In the genomic region with DNA sequence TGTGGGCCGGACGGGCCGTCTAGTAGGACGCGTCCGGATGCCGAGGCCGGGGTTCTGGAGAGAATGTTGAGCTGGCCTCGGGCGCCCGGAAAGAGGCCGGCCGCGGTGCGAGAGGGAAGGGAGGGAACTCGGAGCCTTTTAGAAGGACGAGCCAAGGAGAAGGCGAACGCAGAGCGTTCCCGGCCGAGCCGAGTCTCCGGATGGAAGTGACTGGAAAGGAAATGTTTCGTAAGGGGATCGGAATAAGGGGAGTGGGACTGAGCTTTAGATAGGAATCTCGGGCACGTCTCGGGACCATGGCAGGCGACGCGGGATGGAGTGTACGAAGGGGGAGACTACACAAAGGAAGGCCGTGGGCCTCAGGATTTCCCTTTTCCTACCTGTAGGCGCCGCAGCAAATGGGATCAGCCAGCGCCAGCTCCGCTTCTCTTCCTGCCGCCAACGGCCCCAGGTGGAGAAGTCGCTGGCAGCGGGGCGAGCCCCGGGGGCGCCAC, we compare ENCODE assay signal across 8 mouse cellular contexts. TPM values are rescaled to one million over a fixed set of nuclear protein-coding genes. Genes with fewer than 3 reads are reported as not detected.
DNase-seq lines count a peak whose midpoint lies in the region; ATAC-seq and TF ChIP-seq lines count a peak whose summit lies in the region.

No protein-coding gene starts in this region.

- H3K27ac ChIP-seq in gastrocnemius, adult 2 months: peak overlapping the region; percentile 94
- H3K27ac ChIP-seq in stomach, embryonic 16.5 days (ENCODE audit: low read length): peak overlapping the region; percentile 99

- H3K4me3 ChIP-seq in gastrocnemius, adult 2 months: peak overlapping the region; percentile 100
- peak overlapping the region; percentile 97 for H3K4me3 ChIP-seq in E14TG2a.4 (replicated peaks; ENCODE audit: low read length)
- peak overlapping the region; percentile 98 for H3K4me3 ChIP-seq in megakaryocyte, embryonic 14.5 days (replicated peaks)
- H3K4me3 ChIP-seq in stomach, embryonic 16.5 days (replicated peaks; ENCODE audit: low read length): peak overlapping the region; percentile 100

- H3K27me3 ChIP-seq in E14TG2a.4 (ENCODE audit: insufficient read depth, low read length): no peaks in the 10 kb centered on the region
- no peaks in the 10 kb centered on the region for H3K27me3 ChIP-seq in megakaryocyte, embryonic 14.5 days (replicated peaks)
- no peaks in the 10 kb centered on the region for H3K27me3 ChIP-seq in stomach, embryonic 16.5 days (ENCODE audit: control insufficient read depth, insufficient read depth, low read length)

- peak; percentile 63 for ATAC-seq in stomach, embryonic 16.5 days (ENCODE audit: insufficient read depth, low FRiP score)

- DNase-seq in gastrocnemius, adult 2 months: peak; percentile 53
- no peak for DNase-seq in gastrocnemius, postnatal 25 days
- DNase-seq in cerebellum, adult 8-10 months: peak; percentile 38
- DNase-seq in frontal cortex, postnatal 10 days (ENCODE audit: low spot score in 2 of 2): peak; percentile 25 to 47
- peak; percentile 68 to 81 for DNase-seq in kidney, postnatal 4 days

- H3K9ac ChIP-seq in stomach, embryonic 16.5 days (ENCODE audit: low read length): peak overlapping the region; percentile 99

- H3K36me3 ChIP-seq in E14TG2a.4 (ENCODE audit: insufficient read depth, low read length): peaks cover 46% of the 10 kb centered on the region
- peaks cover 40% of the 10 kb centered on the region for H3K36me3 ChIP-seq in megakaryocyte, embryonic 14.5 days (replicated peaks; ENCODE audit: low read length)
- peaks cover 9% of the 10 kb centered on the region; the same call in 1 of the 2 replicates for H3K36me3 ChIP-seq in stomach, embryonic 16.5 days (ENCODE audit: control insufficient read depth, insufficient read depth, low read length)

- intact Hi-C loops in gastrocnemius, adult 2 months (cut with DNase I): no loop called here

- H3K4me2 ChIP-seq in stomach, embryonic 16.5 days (ENCODE audit: low read depth, low read length): peak overlapping the region; percentile 80

- no peaks in the 10 kb centered on the region for H3K9me3 ChIP-seq in E14TG2a.4 (ENCODE audit: low read length)
- no peaks in the 10 kb centered on the region for H3K9me3 ChIP-seq in megakaryocyte, embryonic 14.5 days
- H3K9me3 ChIP-seq in stomach, embryonic 16.5 days (replicated peaks; ENCODE audit: control insufficient read depth, low read length): no peaks in the 10 kb centered on the region

- TF ChIP-seq CTCF in gastrocnemius, adult 2 months (IDR thresholded peaks at IDR 0.05): 0 out of 2 replicates have a peak, but pooled peaks have one; percentile 27
- TF ChIP-seq CTCF in E14TG2a.4 (conservative IDR thresholded peaks at IDR 0.05; ENCODE audit: low read length): no peak

- peaks cover 41% of the 10 kb centered on the region for H3K4me1 ChIP-seq in E14TG2a.4 (replicated peaks; ENCODE audit: low read depth, low read length)
- H3K4me1 ChIP-seq in megakaryocyte, embryonic 14.5 days: peaks cover 30% of the 10 kb centered on the region
- H3K4me1 ChIP-seq in stomach, embryonic 16.5 days (ENCODE audit: control insufficient read depth, insufficient read depth, low read length): peaks cover 19% of the 10 kb centered on the region

- WGBS in stomach, embryonic 16.5 days: under 1% methylated on average over 45 of the region's 45 CpGs

RNA-seq across cellular contexts. Expression of a gene that starts 0.4 kb away (rescaled TPM):
- 10 to 100 TPM; 24.0 TPM for total RNA-seq in gastrocnemius, adult 2 months (2021)
- 10 to 100 TPM; 22.6 to 23.0 TPM for total RNA-seq in gastrocnemius, postnatal 25 days (2021)
- 5.5 and 6.0 TPM in 2 replicates for polyA plus RNA-seq in megakaryocyte, embryonic 14.5 days (2012; ENCODE audit: insufficient read depth, low replicate concordance)
- polyA plus RNA-seq in stomach, embryonic 16.5 days (2015; fragmentation: Nextera tagmentation; extraction: Ambion mirVana): 71.4 and 72.3 TPM in 2 replicates

RNA-seq across cellular contexts. Expression of a gene that starts 30.6 kb away (rescaled TPM):
- 10 to 100 TPM; 20.8 to 20.9 TPM for total RNA-seq in gastrocnemius, adult 2 months (2021)
- 10 to 100 TPM; 18.4 to 18.7 TPM for total RNA-seq in gastrocnemius, postnatal 25 days (2021)
- 30.4 and 71.5 TPM in 2 replicates for polyA plus RNA-seq in megakaryocyte, embryonic 14.5 days (2012; ENCODE audit: insufficient read depth, low replicate concordance)
- polyA plus RNA-seq in stomach, embryonic 16.5 days (2015; fragmentation: Nextera tagmentation; extraction: Ambion mirVana): 64.4 and 75.9 TPM in 2 replicates

RNA-seq across cellular contexts. Expression of a gene that starts 33.1 kb away (rescaled TPM):
- total RNA-seq in gastrocnemius, adult 2 months (2021): not detected
- total RNA-seq in gastrocnemius, postnatal 25 days (2021): not detected
- not detected in 2 replicates for polyA plus RNA-seq in megakaryocyte, embryonic 14.5 days (2012; ENCODE audit: insufficient read depth, low replicate concordance)
- polyA plus RNA-seq in stomach, embryonic 16.5 days (2015; fragmentation: Nextera tagmentation; extraction: Ambion mirVana): not detected in 2 replicates
